Mouse (Mus musculus) small intestine, adult 2 months (tissue): Measurements from ENCODE around the gene Gle1. TPM values are rescaled to one million over a fixed set of nuclear protein-coding genes. Genes with fewer than 3 reads are reported as not detected.

Experiments
- H3K27ac ChIP-seq: fragments of 200-500 bp; 2 replicates; pipeline ENCODE4 v1.5.1; 2012; ENCODE audit warnings: low read depth, low read length, control low read depth, inconsistent platforms; ENCODE audit not compliant: insufficient read depth
- H3K27me3 ChIP-seq: fragments of 200-500 bp; 2 replicates; pipeline ENCODE4 v1.6.1; 2012; ENCODE audit warnings: mild to moderate bottlenecking, moderate library complexity, low read length, inconsistent platforms; ENCODE audit not compliant: control insufficient read depth, insufficient read depth
- H3K36me3 ChIP-seq: fragments of 200-500 bp; 2 replicates; pipeline ENCODE4 v1.6.1; 2012; ENCODE audit warnings: mild to moderate bottlenecking, low read length, control low read depth, inconsistent platforms; ENCODE audit not compliant: control insufficient read depth, insufficient read depth
- H3K4me1 ChIP-seq: fragments of 200-500 bp; 2 replicates; pipeline ENCODE4 v1.6.1; 2012; ENCODE audit warnings: low read length, inconsistent platforms, mixed read lengths; ENCODE audit not compliant: control insufficient read depth, insufficient read depth, insufficient read length
- H3K4me3 ChIP-seq: fragments of 200-500 bp; 2 replicates; pipeline ENCODE4 v1.5.1; 2012; ENCODE audit warnings: low read depth, mild to moderate bottlenecking, control low read depth, inconsistent platforms, low read length, moderate library complexity
- CTCF ChIP-seq: fragments of 200-500 bp; IDR thresholded peaks from 2 replicates; pipeline ENCODE4 v1.5.1; 2012; ENCODE audit warnings: low read depth, mild to moderate bottlenecking, control low read depth, inconsistent platforms, low read length, moderate library complexity, mixed read lengths; ENCODE audit not compliant: insufficient replicate concordance, insufficient read length; ENCODE audit errors: extremely low read depth
- POLR2A ChIP-seq: fragments of 200-500 bp; IDR thresholded peaks from 2 replicates; pipeline ENCODE4 v1.6.1; 2012; ENCODE audit warnings: low read depth, mild to moderate bottlenecking, control low read depth, inconsistent platforms, low read length, moderate library complexity
- WGBS: fragments of 180-500 bp; shearing (Covaris S2); methylation state at CpG from one replicate; pipeline ENCODE4 v1.1.7; 2018; 5-methylcytosine and 5-hydroxymethylcytosine counted together
- polyA plus RNA-seq: library from polyadenylated mRNA; depleted of rRNA; stranded (reverse); fragments of >200 nt; gene quantifications from 2 replicates; pipeline ENCODE4 v1.2.3, GENCODE M21; 2012

The Gle1 gene
- polyA plus RNA-seq, 1 experiment, result 7.4 TPM

DNA sequence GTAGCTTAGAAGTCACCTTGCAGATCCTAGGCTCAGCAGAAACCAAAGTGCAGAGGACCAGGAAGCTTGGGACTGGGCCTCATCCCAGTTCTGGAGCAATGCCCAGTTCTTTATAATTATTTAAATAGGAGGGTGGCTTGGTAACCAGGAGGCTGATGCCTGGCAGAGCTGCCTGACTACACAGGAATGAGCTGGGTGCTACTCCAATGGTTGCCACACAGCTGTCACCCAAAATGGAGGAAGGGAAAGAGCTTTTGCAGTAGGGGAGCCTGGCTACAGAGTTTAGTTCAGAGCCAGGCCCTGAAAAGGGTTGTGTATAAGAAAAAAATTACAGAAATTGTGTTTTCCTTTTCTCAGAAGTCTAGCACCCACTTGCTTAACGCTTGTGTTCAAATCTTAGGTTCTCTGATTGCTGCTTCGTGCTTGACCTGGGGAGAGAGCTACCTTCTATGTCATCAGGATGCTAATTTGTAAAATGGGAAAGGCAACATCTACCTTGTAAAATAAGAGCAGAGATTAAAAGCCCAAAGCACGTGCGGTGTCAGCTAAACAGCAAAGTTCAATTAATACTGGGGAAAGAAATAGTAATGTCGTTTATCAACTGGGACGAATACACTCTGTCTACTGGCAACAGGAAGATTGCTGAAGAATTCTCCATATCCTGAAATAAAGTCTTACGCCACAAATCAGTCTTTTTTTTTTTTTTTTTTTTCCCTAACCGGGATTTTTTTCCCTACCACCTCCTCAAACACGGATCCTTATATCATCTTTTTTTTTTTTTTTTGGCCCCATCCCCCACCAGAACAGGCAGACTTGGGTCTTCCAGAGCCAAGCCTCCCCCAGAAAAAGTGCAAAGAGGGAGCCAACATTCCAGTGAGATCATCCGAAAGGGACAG lies 29.4 kb downstream of the Gle1 start:
- peak overlapping the region; percentile 87 for H3K27ac ChIP-seq
- no peaks in the 10 kb centered on the region for H3K27me3 ChIP-seq
- 5% methylated on average over 10 of the region's 10 CpGs for WGBS
- peaks cover 7% of the 10 kb centered on the region for H3K4me1 ChIP-seq
- H3K36me3 ChIP-seq, result peaks cover 5% of the 10 kb centered on the region
- H3K4me3 ChIP-seq, result peak overlapping the region; percentile 98
- TF ChIP-seq POLR2A (no peak; the same call in 1 of the 2 replicates), CTCF (no peak)

DNA sequence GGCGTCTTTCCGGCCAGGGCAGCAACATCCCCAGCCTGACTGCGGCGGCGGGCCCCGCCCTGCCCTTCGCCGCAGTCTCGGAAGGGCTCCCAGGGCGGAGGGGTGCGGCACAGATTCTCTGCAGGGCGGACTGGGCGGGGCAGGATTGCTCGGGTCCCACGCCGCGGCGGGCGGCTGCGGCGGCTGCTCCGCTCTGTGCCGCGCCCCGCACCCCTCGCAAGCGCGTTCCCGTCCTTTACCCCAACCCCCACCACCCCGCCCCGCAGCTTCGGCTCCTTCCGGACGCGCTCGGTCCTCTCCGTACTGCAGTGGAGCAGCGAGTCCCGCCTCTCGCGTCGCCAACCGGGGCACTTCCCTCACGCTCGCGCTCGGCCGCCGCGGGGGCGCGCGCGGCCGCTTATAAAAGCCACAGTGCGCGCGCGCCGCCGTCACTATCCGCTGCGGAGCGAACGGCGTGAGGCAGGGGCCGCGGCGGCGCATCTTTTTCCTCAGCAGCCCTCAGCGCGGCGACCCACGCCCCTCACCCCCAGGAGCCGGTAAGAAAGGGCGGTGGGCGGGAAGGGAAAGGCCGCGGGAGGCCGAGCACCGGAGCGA lies 30.1 kb downstream of the Gle1 start, which contains the start of gene Sptan1:
Gene Sptan1, plus strand, starts transcription at position 311 of the 594 bp plus-strand sequence.
- peaks cover 7% of the 10 kb centered on the region for H3K4me1 ChIP-seq
- WGBS, result under 1% methylated on average over 82 of the region's 82 CpGs
- H3K4me3 ChIP-seq, result peak within 1 kb of the TSS; percentile 98
- H3K27ac ChIP-seq, result peak within 1 kb of the TSS; percentile 87
- peaks cover 8% of the 10 kb centered on the region for H3K36me3 ChIP-seq
- peak; percentile 99 for TF ChIP-seq POLR2A
- TF ChIP-seq CTCF, result no peak
- no peaks in the 10 kb centered on the region for H3K27me3 ChIP-seq

DNA sequence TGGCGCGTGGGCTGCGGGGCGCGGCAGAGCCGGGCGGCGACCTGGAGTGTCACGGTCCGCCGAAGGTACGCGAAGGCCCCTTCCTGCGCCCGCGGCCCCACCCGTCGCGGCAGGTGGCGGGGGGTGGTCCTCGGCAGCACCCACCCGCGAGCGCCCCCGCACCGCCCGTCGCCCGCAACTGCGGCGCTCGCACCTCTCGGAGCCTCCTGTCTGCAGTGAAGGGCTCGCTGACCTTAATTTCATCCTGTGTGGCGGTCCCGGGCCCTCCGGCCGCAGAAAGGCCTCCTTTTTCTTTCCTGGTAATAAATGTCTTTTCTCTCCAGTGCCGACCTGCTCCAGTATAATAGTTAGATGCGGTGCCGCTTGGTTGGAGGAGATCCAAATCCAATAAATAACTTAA lies 30.7 kb downstream of the Gle1 start:
- Histone ChIP-seq H3K4me1 (peaks cover 7% of the 10 kb centered on the region), H3K27ac (peak overlapping the region; percentile 87), H3K4me3 (peak overlapping the region; percentile 98), H3K27me3 (no peaks in the 10 kb centered on the region), H3K36me3 (peaks cover 10% of the 10 kb centered on the region)
- TF ChIP-seq POLR2A (no peak), CTCF (no peak)
- WGBS, result 2% methylated on average over 28 of the region's 41 CpGs

DNA sequence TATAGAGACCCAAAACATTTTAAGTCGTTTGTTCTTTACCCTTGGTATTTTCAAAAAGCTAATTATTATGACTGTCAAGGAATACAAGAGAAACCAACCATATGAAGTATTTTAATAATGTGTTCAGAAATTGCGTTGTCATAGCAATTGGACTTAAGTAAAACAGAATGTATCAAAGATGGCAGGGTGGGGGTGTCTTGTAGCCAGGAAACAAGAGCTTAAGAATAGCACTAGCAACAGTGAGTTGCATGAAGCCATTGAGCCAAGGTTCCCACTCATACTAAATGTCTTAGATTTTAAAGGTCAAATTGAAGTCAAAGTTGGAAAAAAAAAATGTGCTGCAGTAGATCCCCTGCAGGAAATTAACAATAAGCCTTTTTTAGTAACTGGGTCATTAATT lies 31.6 kb downstream of the Gle1 start:
- no peak for TF ChIP-seq CTCF
- no peak for TF ChIP-seq POLR2A
- no peak overlapping the region for H3K4me3 ChIP-seq
- no peak overlapping the region for H3K27ac ChIP-seq
- peaks cover 12% of the 10 kb centered on the region for H3K36me3 ChIP-seq
- WGBS, result 50% methylated on average over 2 of the region's 2 CpGs
- peaks cover 9% of the 10 kb centered on the region for H3K4me1 ChIP-seq
- H3K27me3 ChIP-seq, result no peaks in the 10 kb centered on the region

DNA sequence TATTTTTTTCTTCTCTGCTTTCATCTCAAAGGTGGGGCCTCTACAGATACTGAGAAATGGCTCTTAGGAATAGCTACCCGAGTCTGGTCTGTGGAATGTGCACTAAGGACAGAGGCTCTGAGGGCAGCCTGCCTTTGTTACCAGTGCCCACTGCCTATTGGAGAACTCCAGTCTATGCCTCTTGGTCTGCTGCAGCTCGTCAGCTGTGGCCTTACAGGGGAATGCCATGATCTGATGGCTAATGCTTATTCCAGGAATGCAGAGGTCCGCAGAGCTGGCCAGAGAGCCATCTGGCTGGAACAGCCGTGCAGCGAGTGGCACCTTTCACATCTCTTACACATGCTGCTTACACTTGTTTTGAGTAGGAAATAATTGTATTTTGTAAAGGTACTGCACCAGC lies 32.5 kb downstream of the Gle1 start:
- H3K4me1 ChIP-seq, result peaks cover 14% of the 10 kb centered on the region
- H3K27ac ChIP-seq, result no peak overlapping the region
- TF ChIP-seq POLR2A (no peak), CTCF (no peak)
- H3K27me3 ChIP-seq, result no peaks in the 10 kb centered on the region
- no peak overlapping the region for H3K4me3 ChIP-seq
- WGBS, result 53% methylated on average over 5 of the region's 5 CpGs
- peaks cover 12% of the 10 kb centered on the region for H3K36me3 ChIP-seq

DNA sequence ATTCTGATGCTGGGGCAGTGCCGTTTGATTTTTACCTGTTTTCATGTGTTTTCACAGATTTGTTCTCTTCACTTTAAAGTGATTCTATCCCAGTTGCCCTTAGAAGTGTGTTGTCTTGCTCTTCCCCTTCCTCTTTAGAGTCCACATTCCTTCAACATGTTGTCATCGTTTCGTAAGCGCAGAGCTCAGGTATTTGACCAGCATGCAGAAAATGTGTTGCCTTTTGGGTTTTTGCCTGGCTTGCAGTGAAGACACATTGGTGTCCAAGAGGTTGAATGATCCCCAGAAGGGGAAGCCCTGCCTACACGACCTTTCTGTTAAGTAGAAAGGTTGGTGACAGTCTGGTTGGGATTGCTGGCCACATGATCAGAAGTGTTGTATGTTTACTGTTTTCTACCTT lies 33.4 kb downstream of the Gle1 start:
- no peak overlapping the region for H3K4me3 ChIP-seq
- H3K4me1 ChIP-seq, result peaks cover 15% of the 10 kb centered on the region
- peaks cover 13% of the 10 kb centered on the region for H3K36me3 ChIP-seq
- H3K27me3 ChIP-seq, result no peaks in the 10 kb centered on the region
- WGBS, result 58% methylated on average over 5 of the region's 5 CpGs
- TF ChIP-seq CTCF (no peak), POLR2A (no peak)
- H3K27ac ChIP-seq, result no peak overlapping the region
